Mouse (Mus musculus) midbrain, embryonic 10.5 days (tissue): ENCODE results near the gene Psmb6. TPM values are rescaled to one million over a fixed set of nuclear protein-coding genes. Genes with fewer than 3 reads are reported as not detected.
"Not testable (repeated sequence)": the region's sequence is repeated elsewhere in the genome, so short reads cannot be mapped to it uniquely, and the experiment has no call there.

Experiments
- DNase-seq: peaks from one replicate; pipeline ENCODE4 v3.0.0-alpha.2; 2017; ENCODE audit warnings: low spot score
- H3K27ac ChIP-seq: fragments of 300-500 bp; sonication (generic); replicated peaks from 2 replicates; pipeline ENCODE4 v1.5.1; 2016; ENCODE audit warnings: mild to moderate bottlenecking
- H3K27me3 ChIP-seq: fragments of 300-500 bp; sonication (generic); 2 replicates; pipeline ENCODE4 v1.6.1; 2016; ENCODE audit warnings: low read depth, mild to moderate bottlenecking; ENCODE audit not compliant: poor library complexity, severe bottlenecking
- H3K36me3 ChIP-seq: fragments of 300-500 bp; sonication (generic); 2 replicates; pipeline ENCODE4 v1.6.1; 2016; ENCODE audit warnings: mild to moderate bottlenecking, moderate library complexity
- H3K4me1 ChIP-seq: fragments of 300-500 bp; sonication (generic); 2 replicates; pipeline ENCODE4 v1.6.1; 2016
- H3K4me3 ChIP-seq: fragments of 300-500 bp; sonication (generic); 2 replicates; pipeline ENCODE4 v1.5.1; 2016; ENCODE audit warnings: mild to moderate bottlenecking, moderate library complexity
- H3K9me3 ChIP-seq: fragments of 300-500 bp; sonication (generic); replicated peaks from 2 replicates; pipeline ENCODE4 v1.6.1; 2016; ENCODE audit warnings: mild to moderate bottlenecking
- WGBS: fragments of 180-500 bp; shearing (Covaris S2); methylation state at CpG from one replicate; pipeline ENCODE4 v1.1.7; 2016; 5-methylcytosine and 5-hydroxymethylcytosine counted together
- polyA plus RNA-seq: library from polyadenylated mRNA; unstranded; fragments of >200 nt; fragmentation: Nextera tagmentation; extraction: Ambion mirVana; gene quantifications from 2 replicates; pipeline ENCODE4 v1.2.1, GENCODE M21; 2016

The Psmb6 gene
- polyA plus RNA-seq, 1 experiment from 2014 or later = 1,129 TPM

GRCm38 (mm10) chr11:70562287-70562994 is 37.3 kb downstream of the Psmb6 start, which contains the start of gene Mink1:
TSS of gene Mink1 (plus strand) at chr11:70562881.
- no peaks in the 10 kb centered on the region for H3K27me3 ChIP-seq
- peak within 1 kb of the TSS; percentile 90 for H3K27ac ChIP-seq
- DNase-seq = peak; percentile 91
- H3K36me3 ChIP-seq = no peaks in the 10 kb centered on the region
- H3K4me3 ChIP-seq = peak within 1 kb of the TSS; percentile 70
- H3K4me1 ChIP-seq = peaks cover 44% of the 10 kb centered on the region
- WGBS = under 1% methylated on average over 57 of the region's 57 CpGs
- no peaks in the 10 kb centered on the region for H3K9me3 ChIP-seq

- H3K27me3 ChIP-seq = no peaks in the 10 kb centered on the region
- DNase-seq = no peak
Observed at GRCm38 (mm10) chr11:70562995-70563469, 37.9 kb downstream of the Psmb6 start.

GRCm38 (mm10) chr11:70563470-70564275 is 38.5 kb downstream of the Psmb6 start:
- peak; percentile 42 for DNase-seq
- H3K36me3 ChIP-seq = peaks cover 8% of the 10 kb centered on the region
- H3K4me3 ChIP-seq = peak overlapping the region; percentile 70
- H3K4me1 ChIP-seq = peaks cover 44% of the 10 kb centered on the region
- 4% methylated on average over 25 of the region's 25 CpGs for WGBS
- no peaks in the 10 kb centered on the region for H3K27me3 ChIP-seq
- H3K27ac ChIP-seq = peak overlapping the region; percentile 90
- no peaks in the 10 kb centered on the region for H3K9me3 ChIP-seq

More at GRCm38 (mm10) chr11:70562995-70563469, 37.9 kb downstream of the Psmb6 start:
- no peaks in the 10 kb centered on the region for H3K9me3 ChIP-seq
- peak overlapping the region; percentile 90 for H3K27ac ChIP-seq
- peaks cover 44% of the 10 kb centered on the region for H3K4me1 ChIP-seq
- under 1% methylated on average over 31 of the region's 31 CpGs for WGBS
- peak overlapping the region; percentile 70 for H3K4me3 ChIP-seq
- H3K36me3 ChIP-seq = peaks cover 4% of the 10 kb centered on the region

GRCm38 (mm10) chr11:70564276-70564873 is 39.2 kb downstream of the Psmb6 start:
- H3K36me3 ChIP-seq = peaks cover 8% of the 10 kb centered on the region
- 55% methylated on average over 4 of the region's 4 CpGs for WGBS
- no peak overlapping the region for H3K27ac ChIP-seq
- peaks cover 44% of the 10 kb centered on the region for H3K4me1 ChIP-seq
- no peaks in the 10 kb centered on the region for H3K27me3 ChIP-seq
- H3K4me3 ChIP-seq = peak overlapping the region; percentile 70
- H3K9me3 ChIP-seq = no peaks in the 10 kb centered on the region
- DNase-seq = no peak

- 86% methylated on average over 7 of the region's 7 CpGs for WGBS
- H3K36me3 ChIP-seq = peaks cover 8% of the 10 kb centered on the region
Observed at GRCm38 (mm10) chr11:70566586-70566985, 41.4 kb downstream of the Psmb6 start.

GRCm38 (mm10) chr11:70570614-70571013 is 45.4 kb downstream of the Psmb6 start:
- not testable (repeated sequence) for H3K27ac ChIP-seq, H3K27me3 ChIP-seq, DNase-seq, H3K9me3 ChIP-seq, H3K36me3 ChIP-seq, H3K4me3 ChIP-seq
- peaks cover 22% of the 10 kb centered on the region for H3K4me1 ChIP-seq
- WGBS = 90% methylated on average over 1 of the region's 1 CpGs

More at GRCm38 (mm10) chr11:70566586-70566985, 41.4 kb downstream of the Psmb6 start:
- Histone ChIP-seq H3K27ac (no peak overlapping the region), H3K27me3 (no peaks in the 10 kb centered on the region), H3K9me3 (no peaks in the 10 kb centered on the region), H3K4me3 (no peak overlapping the region), H3K4me1 (peaks cover 44% of the 10 kb centered on the region)
- no peak for DNase-seq

- 95% methylated on average over 1 of the region's 1 CpGs for WGBS
- no peak overlapping the region for H3K27ac ChIP-seq
- H3K36me3 ChIP-seq = peaks cover 8% of the 10 kb centered on the region
- H3K4me3 ChIP-seq = no peak overlapping the region
- H3K27me3 ChIP-seq = no peaks in the 10 kb centered on the region
- H3K4me1 ChIP-seq = peaks cover 19% of the 10 kb centered on the region
- H3K9me3 ChIP-seq = no peaks in the 10 kb centered on the region
- DNase-seq = no peak
Observed at GRCm38 (mm10) chr11:70571641-70572040, 46.5 kb downstream of the Psmb6 start.

- Histone ChIP-seq H3K27me3 (no peaks in the 10 kb centered on the region), H3K36me3 (peaks cover 8% of the 10 kb centered on the region), H3K27ac (no peak overlapping the region), H3K4me3 (no peak overlapping the region), H3K4me1 (peaks cover 16% of the 10 kb centered on the region), H3K9me3 (no peaks in the 10 kb centered on the region)
- DNase-seq = no peak
- 67% methylated on average over 5 of the region's 5 CpGs for WGBS
Observed at GRCm38 (mm10) chr11:70572348-70572902, 47.3 kb downstream of the Psmb6 start.

- Histone ChIP-seq H3K27ac (peak overlapping the region; percentile 10; the same call in 1 of the 2 replicates), H3K36me3 (no peaks in the 10 kb centered on the region), H3K4me1 (peaks cover 26% of the 10 kb centered on the region), H3K9me3 (no peaks in the 10 kb centered on the region), H3K4me3 (no peak overlapping the region), H3K27me3 (no peaks in the 10 kb centered on the region)
- DNase-seq = no peak
- WGBS = 84% methylated on average over 6 of the region's 6 CpGs
Observed at GRCm38 (mm10) chr11:70573872-70574271, 48.7 kb downstream of the Psmb6 start.

- no peaks in the 10 kb centered on the region for H3K36me3 ChIP-seq
- no peaks in the 10 kb centered on the region for H3K9me3 ChIP-seq
- no peak overlapping the region for H3K27ac ChIP-seq
- no peaks in the 10 kb centered on the region for H3K27me3 ChIP-seq
- WGBS = 87% methylated on average over 3 of the region's 3 CpGs
- H3K4me3 ChIP-seq = no peak overlapping the region
- peaks cover 36% of the 10 kb centered on the region for H3K4me1 ChIP-seq
- DNase-seq = no peak
Observed at GRCm38 (mm10) chr11:70577201-70577600, 52.0 kb downstream of the Psmb6 start.
